Mouse (Mus musculus): Measurements from ENCODE around the gene Pard3b. TPM values are rescaled to one million over a fixed set of nuclear protein-coding genes. Genes with fewer than 3 reads are reported as not detected.

Gene Pard3b
- polyA plus RNA-seq, 1 experiment from 2014 or later: 10.5 TPM

DNA sequence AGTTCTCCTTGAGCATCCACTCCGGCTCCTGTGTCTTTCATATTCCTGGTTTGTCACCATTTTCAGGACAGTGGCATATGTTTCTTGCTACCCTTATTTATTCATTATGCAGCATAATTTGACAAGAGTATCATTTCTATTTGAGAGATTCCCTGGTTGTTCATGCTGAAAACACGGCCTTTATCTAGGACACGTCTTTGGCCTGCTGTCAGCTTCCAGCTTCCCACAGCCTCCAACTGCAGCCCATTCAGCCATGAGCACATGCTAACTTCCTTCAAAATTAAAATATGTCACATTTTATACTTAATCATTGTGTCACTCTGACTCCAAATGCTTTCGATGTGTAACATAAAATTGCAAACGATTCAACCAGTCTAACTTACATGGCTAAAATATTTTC, 596.5 kb downstream of the Pard3b start:
- WGBS (ENCODE audit: insufficient replicate concordance): 85% methylated on average over 5 of the region's 5 CpGs
- ATAC-seq (replicated peaks; ENCODE audit: insufficient number of reproducible peaks, low FRiP score, low TSS enrichment): no peak

DNA sequence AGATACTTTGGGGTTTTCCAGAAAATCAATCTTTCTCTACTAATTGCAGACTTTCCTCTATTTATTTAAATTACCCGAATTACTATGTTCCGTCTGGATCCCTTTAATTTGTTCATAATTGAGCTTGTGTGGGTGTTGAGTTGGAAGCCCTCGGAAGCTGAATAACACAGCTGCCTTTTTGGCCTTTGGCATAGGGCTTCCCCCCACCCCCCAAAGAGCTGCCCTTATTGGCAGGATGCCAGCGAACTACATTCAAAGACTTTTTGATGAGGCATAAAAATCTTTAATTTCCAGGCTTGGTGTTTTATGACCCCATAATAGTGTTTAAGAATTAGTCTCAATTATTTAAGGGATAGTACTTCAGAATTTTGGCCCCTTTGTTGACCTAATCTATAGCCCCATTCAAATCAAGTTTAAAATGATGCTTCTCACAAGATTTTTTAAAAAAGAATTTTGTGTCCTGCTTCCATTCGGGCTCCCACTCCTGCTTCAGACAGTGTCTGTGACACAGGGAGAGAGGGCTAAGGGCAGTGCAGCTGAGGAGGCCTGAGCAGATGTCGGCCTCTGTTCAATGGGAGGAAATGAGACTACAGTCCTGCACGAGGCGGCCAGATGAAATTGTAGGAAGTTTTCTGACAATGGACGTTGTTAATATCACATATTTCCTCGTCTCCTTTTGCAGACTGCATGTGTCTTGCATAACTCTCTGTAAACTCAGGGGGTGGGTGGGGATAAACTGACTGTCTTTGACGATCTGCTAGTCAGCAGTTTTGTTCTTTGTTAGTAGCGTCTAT, 605.8 kb downstream of the Pard3b start:
- Histone ChIP-seq H3K27me3 (ENCODE audit: control insufficient read depth, insufficient read depth, low read length) (no peaks in the 10 kb centered on the region), H3K36me3 (ENCODE audit: control insufficient read depth, insufficient read depth, low read length) (no peaks in the 10 kb centered on the region), H3K27ac (ENCODE audit: low read depth, low read length) (no peak overlapping the region), H3K9me3 (replicated peaks; ENCODE audit: control insufficient read depth, low read length) (no peaks in the 10 kb centered on the region), H3K4me3 (ENCODE audit: low read depth, low read length) (no peak overlapping the region), H3K4me2 (no peak overlapping the region), H3K4me1 (ENCODE audit: control insufficient read depth, insufficient read depth, low read length) (no peaks in the 10 kb centered on the region), H3K9ac (ENCODE audit: low read depth, low read length) (no peak overlapping the region)
- 55% methylated on average over 12 of the region's 12 CpGs for WGBS (ENCODE audit: insufficient replicate concordance)
- no peak for ATAC-seq (replicated peaks; ENCODE audit: insufficient number of reproducible peaks, low FRiP score, low TSS enrichment)

More for the DNA sequence above, 596.5 kb downstream of the Pard3b start:
- Histone ChIP-seq H3K9ac (ENCODE audit: low read depth, low read length) (no peak overlapping the region), H3K27me3 (ENCODE audit: control insufficient read depth, insufficient read depth, low read length) (no peaks in the 10 kb centered on the region), H3K27ac (ENCODE audit: low read depth, low read length) (no peak overlapping the region), H3K4me2 (no peak overlapping the region), H3K4me3 (ENCODE audit: low read depth, low read length) (no peak overlapping the region), H3K36me3 (ENCODE audit: control insufficient read depth, insufficient read depth, low read length) (no peaks in the 10 kb centered on the region), H3K9me3 (replicated peaks; ENCODE audit: control insufficient read depth, low read length) (no peaks in the 10 kb centered on the region), H3K4me1 (ENCODE audit: control insufficient read depth, insufficient read depth, low read length) (no peaks in the 10 kb centered on the region)

DNA sequence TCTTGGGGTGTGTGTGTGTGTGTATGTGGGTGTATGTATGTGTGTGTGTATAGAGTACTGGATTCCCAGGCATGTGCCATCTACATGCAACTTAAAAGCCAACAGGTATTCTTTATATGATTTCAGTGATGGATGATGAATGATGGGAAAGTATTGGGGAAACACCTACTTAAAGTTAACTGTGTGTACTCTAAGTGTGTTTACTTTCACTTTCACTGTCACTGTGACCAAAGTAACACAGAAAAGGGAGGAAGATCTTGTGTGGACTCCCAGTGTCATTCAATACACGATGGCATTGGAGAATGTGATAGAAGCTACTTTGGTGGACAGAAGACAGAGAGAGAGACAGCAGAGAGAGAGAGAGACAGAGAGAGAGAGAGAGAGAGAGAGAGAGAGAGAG, 613.8 kb downstream of the Pard3b start:
- H3K4me2 ChIP-seq: no peak overlapping the region
- H3K27me3 ChIP-seq (ENCODE audit: control insufficient read depth, insufficient read depth, low read length): no peaks in the 10 kb centered on the region
- no peaks in the 10 kb centered on the region for H3K36me3 ChIP-seq (ENCODE audit: control insufficient read depth, insufficient read depth, low read length)
- H3K9me3 ChIP-seq (replicated peaks; ENCODE audit: control insufficient read depth, low read length): no peaks in the 10 kb centered on the region
- WGBS (ENCODE audit: insufficient replicate concordance): 82% methylated on average over 1 of the region's 1 CpGs
- no peak overlapping the region for H3K27ac ChIP-seq (ENCODE audit: low read depth, low read length)
- H3K4me1 ChIP-seq (ENCODE audit: control insufficient read depth, insufficient read depth, low read length): no peaks in the 10 kb centered on the region
- ATAC-seq (replicated peaks; ENCODE audit: insufficient number of reproducible peaks, low FRiP score, low TSS enrichment): no peak
- no peak overlapping the region for H3K4me3 ChIP-seq (ENCODE audit: low read depth, low read length)
- H3K9ac ChIP-seq (ENCODE audit: low read depth, low read length): no peak overlapping the region

DNA sequence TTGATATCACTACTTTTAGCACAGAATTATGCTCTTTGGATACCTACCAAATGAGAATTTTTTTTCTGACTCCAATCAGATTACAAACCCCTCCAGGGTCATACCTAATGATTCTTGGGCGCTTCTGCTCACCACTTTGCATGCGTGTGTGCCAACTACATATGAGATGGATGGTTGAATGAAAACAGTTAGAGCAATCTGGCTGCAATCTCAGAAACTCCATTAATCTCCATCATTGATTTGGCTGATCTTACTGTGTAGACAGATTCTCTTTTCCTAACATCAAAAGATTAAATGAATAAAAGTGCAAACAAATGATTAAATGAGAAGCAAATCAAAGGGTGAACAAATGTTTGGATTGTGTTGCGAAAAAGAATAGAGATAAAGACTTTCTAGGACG, 615.7 kb downstream of the Pard3b start:
- Histone ChIP-seq H3K4me1 (ENCODE audit: control insufficient read depth, insufficient read depth, low read length) (no peaks in the 10 kb centered on the region), H3K27me3 (ENCODE audit: control insufficient read depth, insufficient read depth, low read length) (no peaks in the 10 kb centered on the region), H3K9me3 (replicated peaks; ENCODE audit: control insufficient read depth, low read length) (no peaks in the 10 kb centered on the region), H3K4me3 (ENCODE audit: low read depth, low read length) (no peak overlapping the region), H3K4me2 (no peak overlapping the region), H3K36me3 (ENCODE audit: control insufficient read depth, insufficient read depth, low read length) (no peaks in the 10 kb centered on the region), H3K9ac (ENCODE audit: low read depth, low read length) (no peak overlapping the region), H3K27ac (ENCODE audit: low read depth, low read length) (no peak overlapping the region)
- 81% methylated on average over 4 of the region's 4 CpGs for WGBS (ENCODE audit: insufficient replicate concordance)
- no peak for ATAC-seq (replicated peaks; ENCODE audit: insufficient number of reproducible peaks, low FRiP score, low TSS enrichment)

DNA sequence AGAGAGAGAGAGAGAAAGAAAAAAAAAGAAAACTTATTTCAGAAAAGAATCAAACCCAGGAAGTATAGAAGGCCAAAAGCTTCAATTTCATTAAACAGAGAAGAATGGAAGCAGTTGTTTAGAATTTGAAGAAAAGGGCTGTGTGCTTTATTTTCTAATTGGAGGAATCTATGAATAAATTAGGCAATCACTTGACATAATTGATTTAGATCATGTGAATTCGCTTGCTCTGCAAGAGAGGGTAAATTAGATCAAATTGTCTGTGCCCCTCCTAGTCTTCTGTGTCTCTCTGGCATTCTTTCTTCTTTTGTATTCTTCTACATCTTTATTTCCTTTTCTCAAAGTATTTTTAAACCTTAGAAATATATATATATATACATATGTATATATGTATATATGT, 616.3 kb downstream of the Pard3b start:
- no peak overlapping the region for H3K9ac ChIP-seq (ENCODE audit: low read depth, low read length)
- H3K4me2 ChIP-seq: no peak overlapping the region
- no peaks in the 10 kb centered on the region for H3K9me3 ChIP-seq (replicated peaks; ENCODE audit: control insufficient read depth, low read length)
- WGBS (ENCODE audit: insufficient replicate concordance): 90% methylated on average over 1 of the region's 1 CpGs
- no peaks in the 10 kb centered on the region for H3K36me3 ChIP-seq (ENCODE audit: control insufficient read depth, insufficient read depth, low read length)
- H3K4me3 ChIP-seq (ENCODE audit: low read depth, low read length): no peak overlapping the region
- no peak overlapping the region for H3K27ac ChIP-seq (ENCODE audit: low read depth, low read length)
- no peaks in the 10 kb centered on the region for H3K27me3 ChIP-seq (ENCODE audit: control insufficient read depth, insufficient read depth, low read length)
- no peaks in the 10 kb centered on the region for H3K4me1 ChIP-seq (ENCODE audit: control insufficient read depth, insufficient read depth, low read length)
- ATAC-seq (replicated peaks; ENCODE audit: insufficient number of reproducible peaks, low FRiP score, low TSS enrichment): no peak

DNA sequence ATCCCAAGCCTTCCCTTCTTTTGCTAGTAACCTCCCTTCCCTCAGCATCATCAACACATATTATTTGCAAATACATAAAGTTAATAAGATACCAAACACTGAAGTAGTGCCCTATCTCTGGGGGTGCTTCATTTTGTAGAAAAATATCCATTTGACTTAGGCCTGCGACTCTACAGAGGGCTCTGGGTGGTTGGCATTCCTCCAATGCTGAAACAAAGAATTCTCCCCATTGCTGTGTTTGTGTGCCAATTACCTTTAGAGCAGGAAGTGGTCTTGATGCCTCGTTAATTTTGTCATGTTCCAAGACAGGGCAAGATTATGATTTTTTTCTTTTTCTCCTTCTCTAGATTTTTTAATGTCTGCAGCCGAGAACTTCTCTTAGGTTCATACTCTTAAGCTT, 637.8 kb downstream of the Pard3b start:
- Histone ChIP-seq H3K36me3 (ENCODE audit: control insufficient read depth, insufficient read depth, low read length) (no peaks in the 10 kb centered on the region), H3K9me3 (replicated peaks; ENCODE audit: control insufficient read depth, low read length) (no peaks in the 10 kb centered on the region), H3K27me3 (ENCODE audit: control insufficient read depth, insufficient read depth, low read length) (no peaks in the 10 kb centered on the region), H3K4me1 (ENCODE audit: control insufficient read depth, insufficient read depth, low read length) (no peaks in the 10 kb centered on the region), H3K27ac (ENCODE audit: low read depth, low read length) (no peak overlapping the region), H3K9ac (ENCODE audit: low read depth, low read length) (no peak overlapping the region), H3K4me3 (ENCODE audit: low read depth, low read length) (no peak overlapping the region), H3K4me2 (no peak overlapping the region)
- ATAC-seq (replicated peaks; ENCODE audit: insufficient number of reproducible peaks, low FRiP score, low TSS enrichment): no peak
- 84% methylated on average over 3 of the region's 3 CpGs for WGBS (ENCODE audit: insufficient replicate concordance)

DNA sequence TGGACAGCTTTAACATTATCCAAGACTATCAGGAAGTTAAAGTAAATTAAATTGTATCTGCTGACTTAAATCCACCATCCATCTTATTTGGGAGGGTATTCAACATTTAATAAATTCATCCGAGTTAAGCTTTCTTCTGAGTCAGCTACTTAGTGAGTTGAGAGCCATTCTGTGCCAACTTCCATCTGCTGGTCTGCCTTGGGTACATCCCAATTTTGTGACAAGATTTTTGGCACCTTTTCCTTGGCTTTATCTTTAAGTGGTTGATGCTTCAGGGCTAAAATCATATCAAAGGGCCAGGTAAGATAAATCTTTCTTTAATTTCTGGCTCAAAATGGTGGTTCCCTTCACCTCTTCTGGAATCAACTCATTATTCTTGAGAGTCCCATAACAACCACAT, 640.0 kb downstream of the Pard3b start:
- Histone ChIP-seq H3K36me3 (ENCODE audit: control insufficient read depth, insufficient read depth, low read length) (no peaks in the 10 kb centered on the region), H3K4me3 (ENCODE audit: low read depth, low read length) (no peak overlapping the region), H3K9me3 (replicated peaks; ENCODE audit: control insufficient read depth, low read length) (no peaks in the 10 kb centered on the region), H3K27ac (ENCODE audit: low read depth, low read length) (no peak overlapping the region), H3K27me3 (ENCODE audit: control insufficient read depth, insufficient read depth, low read length) (no peaks in the 10 kb centered on the region), H3K9ac (ENCODE audit: low read depth, low read length) (no peak overlapping the region), H3K4me2 (no peak overlapping the region), H3K4me1 (ENCODE audit: control insufficient read depth, insufficient read depth, low read length) (no peaks in the 10 kb centered on the region)
- 74% methylated on average over 1 of the region's 1 CpGs for WGBS (ENCODE audit: insufficient replicate concordance)
- ATAC-seq (replicated peaks; ENCODE audit: insufficient number of reproducible peaks, low FRiP score, low TSS enrichment): no peak

DNA sequence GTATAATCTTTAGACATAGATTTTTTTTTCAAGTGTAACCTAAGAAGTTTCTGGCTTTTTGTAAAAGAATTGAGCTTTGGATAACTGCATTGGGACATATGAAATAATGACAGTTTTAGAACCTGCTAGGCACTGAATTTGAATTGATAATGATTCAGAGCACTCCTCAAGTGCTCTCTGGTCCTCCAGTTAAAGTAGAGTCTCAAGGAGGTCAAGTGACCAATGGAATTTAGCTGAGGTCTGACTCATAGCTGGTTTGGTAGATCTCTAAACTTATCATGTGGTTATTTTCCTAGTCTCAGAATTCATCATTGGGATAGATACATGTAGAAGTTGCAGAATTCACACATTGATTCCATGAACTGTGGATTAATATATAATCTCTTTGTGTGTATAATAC, 642.0 kb downstream of the Pard3b start:
- Histone ChIP-seq H3K27ac (ENCODE audit: low read depth, low read length) (no peak overlapping the region), H3K36me3 (ENCODE audit: control insufficient read depth, insufficient read depth, low read length) (no peaks in the 10 kb centered on the region), H3K27me3 (ENCODE audit: control insufficient read depth, insufficient read depth, low read length) (no peaks in the 10 kb centered on the region), H3K9ac (ENCODE audit: low read depth, low read length) (no peak overlapping the region), H3K9me3 (replicated peaks; ENCODE audit: control insufficient read depth, low read length) (no peaks in the 10 kb centered on the region), H3K4me3 (ENCODE audit: low read depth, low read length) (no peak overlapping the region), H3K4me2 (no peak overlapping the region), H3K4me1 (ENCODE audit: control insufficient read depth, insufficient read depth, low read length) (no peaks in the 10 kb centered on the region)
- no peak for ATAC-seq (replicated peaks; ENCODE audit: insufficient number of reproducible peaks, low FRiP score, low TSS enrichment)

DNA sequence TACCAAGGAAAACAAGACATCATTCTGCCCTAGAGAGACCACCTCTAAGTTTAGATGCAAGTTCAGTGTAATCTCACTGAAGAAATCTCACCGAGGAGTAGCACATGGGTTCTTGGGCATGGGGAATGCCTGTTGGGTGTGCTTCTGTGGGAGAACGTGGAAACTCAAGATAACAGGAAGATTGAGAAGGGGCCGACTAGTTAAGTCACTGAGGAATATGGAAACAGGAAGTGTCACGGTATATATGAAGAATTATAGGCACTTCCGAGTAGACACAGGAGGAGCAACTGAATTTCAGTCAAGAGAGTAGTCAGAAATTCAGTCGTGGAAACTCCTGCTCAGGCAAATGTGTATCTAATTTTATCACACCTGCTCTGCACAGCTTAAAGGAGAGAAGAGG, 644.2 kb downstream of the Pard3b start:
- no peak for ATAC-seq (replicated peaks; ENCODE audit: insufficient number of reproducible peaks, low FRiP score, low TSS enrichment)
- 63% methylated on average over 6 of the region's 6 CpGs for WGBS (ENCODE audit: insufficient replicate concordance)

More for the DNA sequence above, 644.2 kb downstream of the Pard3b start:
- Histone ChIP-seq H3K4me3 (ENCODE audit: low read depth, low read length) (no peak overlapping the region), H3K27ac (ENCODE audit: low read depth, low read length) (no peak overlapping the region), H3K9me3 (replicated peaks; ENCODE audit: control insufficient read depth, low read length) (no peaks in the 10 kb centered on the region), H3K9ac (ENCODE audit: low read depth, low read length) (no peak overlapping the region), H3K27me3 (ENCODE audit: control insufficient read depth, insufficient read depth, low read length) (no peaks in the 10 kb centered on the region), H3K36me3 (ENCODE audit: control insufficient read depth, insufficient read depth, low read length) (no peaks in the 10 kb centered on the region), H3K4me1 (ENCODE audit: control insufficient read depth, insufficient read depth, low read length) (no peaks in the 10 kb centered on the region), H3K4me2 (no peak overlapping the region)
